Mouse (Mus musculus) gastrocnemius, adult 8-10 months (tissue): Measurements from ENCODE around the gene Rgs8. TPM values are rescaled to one million over a fixed set of nuclear protein-coding genes. Genes with fewer than 3 reads are reported as not detected.

Source experiments
- DNase-seq, 2 experiments: peaks; one replicate each; pipeline ENCODE4 v3.0.0; 2022; ENCODE audit warnings: low spot score in 2 of 2
- total RNA-seq, 4 experiments: library from RNA; stranded (reverse); gene quantifications; 2 replicates each; pipeline ENCODE4 v1.2.4; 2022

The Rgs8 gene
- total RNA-seq, 4 experiments from 2014 or later = not detected

DNA sequence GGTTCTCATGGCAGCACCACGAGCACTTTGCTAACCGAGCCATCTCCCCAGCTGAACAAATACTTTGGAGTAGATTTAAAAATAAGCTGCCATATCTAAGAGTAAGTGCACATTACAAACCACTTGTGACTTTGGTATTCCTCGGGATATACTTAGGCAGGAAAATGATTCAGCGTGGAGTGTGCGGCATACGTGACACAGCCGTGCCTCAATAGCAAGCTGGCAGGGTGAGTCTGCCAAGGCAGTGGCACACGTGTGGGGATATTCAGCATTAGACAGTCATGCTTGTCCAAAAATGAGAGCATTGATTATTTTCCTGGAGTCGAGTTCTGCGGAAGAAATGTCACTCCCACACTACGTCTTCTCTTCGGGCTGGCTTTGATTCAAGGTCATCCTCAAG is 21.1 kb downstream of the Rgs8 start:
- no peak for DNase-seq

DNA sequence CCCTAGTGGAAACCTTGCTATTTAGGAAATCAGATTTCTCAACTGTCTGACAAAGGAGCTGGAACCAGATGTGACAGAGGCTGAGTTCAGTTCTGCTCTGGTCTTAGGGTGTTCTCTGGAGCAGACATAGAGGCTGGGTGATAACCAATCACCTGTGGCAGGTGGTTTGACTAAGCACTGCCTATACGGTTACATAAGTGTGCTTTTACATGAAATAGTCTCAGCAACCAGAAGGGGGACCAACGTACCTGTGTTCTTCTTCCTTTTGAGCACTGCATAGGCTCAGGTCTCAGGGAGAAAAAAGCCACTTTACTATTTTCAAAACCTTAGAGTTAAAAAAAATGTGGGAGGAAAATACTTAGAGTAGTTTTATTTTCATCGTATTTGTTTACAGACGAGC is 22.8 kb downstream of the Rgs8 start:
- DNase-seq = no peak

- DNase-seq = no peak
Measured at GRCm38 (mm10) chr1:153677635-153678034, 24.8 kb downstream of the Rgs8 start.

DNA sequence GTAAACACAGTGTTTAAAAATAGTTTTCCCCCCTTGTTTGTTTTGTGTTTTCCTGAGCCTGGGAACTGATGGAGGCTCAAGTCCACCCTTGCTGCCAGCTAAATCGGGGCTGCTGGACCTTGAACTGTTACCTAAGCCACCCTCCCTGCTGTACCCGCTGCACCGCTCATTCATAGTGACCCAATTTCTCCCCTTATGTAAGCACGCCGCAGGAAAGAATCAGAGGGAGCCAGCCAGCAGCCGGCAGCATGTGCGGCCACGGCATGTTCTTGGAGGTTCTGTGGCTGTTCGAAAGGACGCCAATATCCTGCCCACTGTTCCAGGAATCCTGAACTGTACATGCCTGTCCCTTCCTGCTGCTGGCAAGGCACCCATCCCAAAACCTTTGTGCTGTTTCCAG is 26.3 kb downstream of the Rgs8 start:
- peak; percentile 22 to 49 for DNase-seq

- DNase-seq = no peak
Measured at GRCm38 (mm10) chr1:153679653-153680052, 26.8 kb downstream of the Rgs8 start.

DNA sequence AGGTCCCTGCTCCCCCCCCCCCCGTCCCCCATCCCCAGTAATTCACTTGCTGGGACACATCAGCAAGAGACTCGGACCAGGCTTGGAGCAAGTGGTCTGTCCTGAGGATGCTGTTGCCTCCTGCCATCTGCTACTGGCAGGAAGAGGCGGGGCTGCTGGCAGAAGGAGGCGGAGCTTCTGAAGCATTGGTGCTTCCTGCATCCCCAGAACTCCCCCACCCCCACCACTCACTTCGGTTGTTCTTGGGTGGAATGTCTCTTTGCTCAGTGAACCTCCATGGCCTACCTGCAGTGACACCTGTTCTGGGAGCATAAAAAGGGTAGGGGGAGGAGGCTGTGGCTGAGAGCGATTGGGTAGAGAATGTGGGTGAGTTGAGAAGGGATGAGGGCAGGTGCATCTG is 27.5 kb downstream of the Rgs8 start:
- DNase-seq = no peak

DNA sequence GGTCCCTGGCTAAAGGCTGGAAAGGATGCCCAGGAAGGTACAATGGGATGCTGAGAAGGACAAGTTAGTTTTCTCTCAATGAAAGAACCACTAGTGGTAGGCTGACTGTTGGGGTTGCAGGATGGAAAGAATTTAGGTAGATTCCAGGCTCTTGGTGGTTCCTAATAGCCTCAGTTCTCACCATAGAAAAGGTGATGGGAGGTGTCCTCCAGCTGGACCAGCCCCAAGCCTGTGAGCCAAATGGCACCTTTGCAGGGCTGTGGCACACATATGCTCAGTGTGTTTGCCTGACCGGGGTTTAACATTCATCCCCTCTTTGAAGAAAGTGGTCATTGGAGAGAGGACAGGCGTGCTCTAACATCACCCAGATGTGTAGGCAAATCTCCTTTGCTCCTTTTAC is 28.2 kb downstream of the Rgs8 start:
- DNase-seq = no peak

DNA sequence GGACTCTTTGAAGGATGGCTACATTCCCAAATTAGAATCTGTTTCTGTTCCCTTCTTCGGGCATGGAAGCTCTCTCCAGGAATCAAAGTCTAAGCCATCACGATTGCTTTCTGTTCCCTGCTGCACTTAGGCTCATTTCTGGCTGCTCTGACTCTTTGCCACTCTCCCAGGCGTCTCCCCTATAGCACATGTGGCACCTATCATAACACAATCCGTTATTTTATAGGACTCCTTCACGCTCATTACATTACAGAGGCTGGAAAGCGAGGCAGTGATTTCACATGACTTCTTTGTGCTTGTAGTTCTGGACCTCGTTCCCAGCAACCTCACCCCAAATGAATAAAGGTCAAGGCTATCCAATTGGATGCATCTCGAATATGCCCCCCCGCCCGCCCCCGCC is 30.4 kb downstream of the Rgs8 start:
- DNase-seq = no peak

GRCm38 (mm10) chr1:153685630-153686029 is 32.8 kb downstream of the Rgs8 start:
- no peak for DNase-seq

DNA sequence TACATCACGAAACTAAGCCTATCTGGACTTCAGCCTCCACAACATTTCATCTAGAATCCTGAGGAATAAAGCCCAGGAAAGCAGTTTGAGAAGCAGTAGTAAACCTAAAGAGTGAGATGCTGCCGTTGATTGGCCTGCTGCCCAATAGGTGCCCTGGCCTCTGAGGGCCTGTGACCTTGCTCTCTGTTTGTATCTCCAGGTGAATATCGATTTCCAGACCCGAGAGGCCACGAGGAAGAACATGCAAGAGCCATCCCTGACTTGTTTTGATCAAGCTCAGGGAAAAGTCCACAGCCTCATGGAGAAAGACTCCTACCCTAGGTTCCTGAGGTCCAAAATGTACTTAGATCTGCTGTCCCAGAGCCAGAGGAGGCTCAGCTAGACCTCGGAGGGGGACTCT is 39.7 kb downstream of the Rgs8 start:
- no peak for DNase-seq

DNA sequence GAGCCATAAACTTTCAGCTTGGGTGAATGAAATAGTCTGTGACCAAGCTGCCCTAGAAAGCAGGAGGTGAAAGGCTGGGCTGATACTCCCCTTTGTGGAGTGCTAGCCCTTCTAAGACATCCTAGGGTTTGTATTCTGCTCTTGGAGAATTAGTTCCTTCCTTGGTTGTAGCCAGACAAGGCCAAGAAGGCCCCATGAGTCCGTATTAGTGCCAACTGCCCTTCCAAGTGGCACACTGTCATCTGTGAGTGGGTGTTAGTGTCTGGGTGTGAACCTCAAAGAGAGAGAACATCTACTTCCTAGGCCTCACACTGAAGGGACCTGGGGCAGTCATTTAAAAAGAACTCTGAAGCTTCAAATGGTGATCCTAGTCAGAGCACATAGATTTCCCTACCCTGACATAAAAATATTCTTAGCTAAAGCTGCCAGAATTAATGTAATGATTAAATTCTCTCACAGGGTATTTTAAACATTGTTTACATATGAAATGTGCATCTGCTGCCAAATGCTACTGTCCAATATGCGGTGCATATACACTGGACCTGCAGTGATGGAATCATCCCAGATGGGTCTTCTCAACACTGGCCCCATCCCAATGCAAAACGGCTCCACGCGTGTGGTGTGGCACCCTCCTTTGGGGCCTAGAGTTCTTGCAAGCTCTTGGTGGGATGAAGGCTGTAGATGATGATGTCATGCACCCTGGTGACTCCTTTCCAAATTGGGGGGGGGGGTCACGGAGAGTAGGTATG is 41.7 kb downstream of the Rgs8 start:
- DNase-seq = no peak

- DNase-seq = no peak
Measured at GRCm38 (mm10) chr1:153695398-153695797, 42.6 kb downstream of the Rgs8 start.

GRCm38 (mm10) chr1:153696093-153696492 is 43.3 kb downstream of the Rgs8 start:
- DNase-seq = no peak

- no peak for DNase-seq
Measured at GRCm38 (mm10) chr1:153696541-153696940, 43.7 kb downstream of the Rgs8 start.

- DNase-seq = no peak
Measured at GRCm38 (mm10) chr1:153697581-153698251, 44.9 kb downstream of the Rgs8 start.

- no peak for DNase-seq
Measured at GRCm38 (mm10) chr1:153698311-153699084, 45.7 kb downstream of the Rgs8 start.

DNA sequence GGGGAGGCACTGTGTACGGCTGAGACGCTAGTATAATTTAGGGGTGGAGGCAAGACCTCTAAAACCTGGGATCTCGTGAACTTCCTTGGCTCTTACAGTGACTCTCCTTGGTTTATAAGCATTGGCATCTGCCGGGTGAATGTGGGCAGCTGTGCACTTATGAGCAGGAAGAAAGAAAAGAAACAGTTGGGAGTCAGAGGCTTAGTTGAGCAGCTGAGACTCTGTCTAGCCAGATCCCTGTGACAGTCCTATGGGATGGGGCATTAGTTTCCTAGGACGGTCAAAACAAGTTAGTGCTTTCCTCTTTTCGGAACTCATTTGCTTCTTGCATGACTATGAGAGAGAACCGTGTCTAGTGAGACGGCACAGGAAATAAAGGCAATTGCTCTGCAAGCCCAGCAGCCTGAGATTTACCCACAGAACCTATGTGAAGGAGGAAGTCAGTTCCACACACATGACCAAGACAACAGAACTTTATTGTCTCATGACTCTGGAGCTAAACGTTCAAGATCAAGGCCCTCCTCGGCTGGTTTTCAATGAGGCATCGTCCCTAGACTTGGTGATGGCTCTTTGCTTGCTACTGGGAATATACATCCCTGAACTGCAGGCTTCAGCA is 47.7 kb downstream of the Rgs8 start:
- no peak for DNase-seq

- DNase-seq = no peak
Measured at GRCm38 (mm10) chr1:153701461-153701860, 48.6 kb downstream of the Rgs8 start.

DNA sequence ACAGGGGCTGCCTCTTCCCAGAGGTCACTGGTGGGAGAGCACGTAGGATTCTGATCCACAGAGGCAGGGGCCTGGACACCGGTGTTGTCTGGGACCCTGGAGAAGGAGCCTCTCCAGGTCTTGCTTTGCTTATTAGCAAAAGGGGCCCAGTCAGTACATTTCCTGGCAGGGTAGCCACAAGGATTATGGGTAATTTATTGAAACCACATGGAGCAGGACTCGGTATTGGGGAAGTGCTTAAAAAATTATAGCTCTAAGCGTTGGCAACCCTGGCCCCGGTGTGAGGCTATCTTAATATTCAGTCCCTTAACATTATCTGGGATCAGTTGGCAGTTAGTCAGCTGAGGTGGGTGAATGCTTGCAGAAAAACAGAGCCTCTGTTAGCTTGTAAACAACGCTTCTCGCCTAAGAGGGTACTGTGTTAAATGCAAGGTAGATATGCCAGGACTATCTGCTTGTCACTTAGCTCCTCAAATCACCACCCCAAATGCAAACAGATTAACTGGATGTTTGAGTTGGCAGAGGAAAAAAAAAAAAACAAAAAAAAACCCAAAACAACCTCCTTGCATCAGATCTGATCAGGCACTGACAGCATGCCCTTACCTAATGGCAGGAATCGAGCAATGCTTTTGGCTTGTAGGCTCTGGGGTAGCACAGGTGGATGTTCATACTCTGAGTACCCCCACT is 49.5 kb downstream of the Rgs8 start:
- no peak for DNase-seq

- no peak for DNase-seq
Measured at GRCm38 (mm10) chr1:153702853-153703410, 50.1 kb downstream of the Rgs8 start.

- no peak for DNase-seq
Measured at GRCm38 (mm10) chr1:153703445-153703991, 50.7 kb downstream of the Rgs8 start.
